8 mouse cellular contexts compared by ENCODE assay signal in genomic region chr6:85587396-85588143, GRCm38 (mm10). TPM values are rescaled to one million over a fixed set of nuclear protein-coding genes. Genes with fewer than 3 reads are reported as not detected.
A peak's percentile ranks its signal among the peaks of the same experiment; 100 is the strongest.
DNase-seq lines count a peak whose midpoint lies in the region; ATAC-seq lines count a peak whose summit lies in the region.

TSS of gene Alms1 (plus strand) at chr6:85587531.

- DNase-seq in B cell, adult 2 months, result peak; percentile 88 to 89
- peak; percentile 97 for DNase-seq in brain, adult 2 months (ENCODE audit: low read depth, low spot score)
- peak; percentile 98 for DNase-seq in heart, embryonic 10.5 days (ENCODE audit: low spot score)
- DNase-seq in liver, result peak; percentile 96
- DNase-seq in spleen, postnatal 4 days (ENCODE audit: low spot score in 2 of 2), result peak; percentile 93 to 96

- peak within 1 kb of the TSS; percentile 68 for H3K9ac ChIP-seq in kidney, embryonic 15.5 days

- H3K4me2 ChIP-seq in kidney, embryonic 15.5 days, result peak within 1 kb of the TSS; percentile 72

- peak within 1 kb of the TSS; percentile 95 for H3K27ac ChIP-seq in heart, embryonic 10.5 days
- peak within 1 kb of the TSS; percentile 89 for H3K27ac ChIP-seq in kidney, embryonic 15.5 days

- peak; percentile 96 for ATAC-seq in erythroblast, adult 5-6 weeks (replicated peaks; ENCODE audit: low FRiP score, poor library complexity, severe bottlenecking)
- ATAC-seq in kidney, embryonic 15.5 days (replicated peaks; ENCODE audit: low FRiP score), result peak; percentile 98
- peak; percentile 91 for ATAC-seq in monocyte, adult 5-6 weeks (replicated peaks; ENCODE audit: insufficient number of reproducible peaks, low FRiP score, low TSS enrichment, poor library complexity, severe bottlenecking)

- no peaks in the 10 kb centered on the region for H3K9me3 ChIP-seq in heart, embryonic 10.5 days
- H3K9me3 ChIP-seq in kidney, embryonic 15.5 days (replicated peaks), result no peaks in the 10 kb centered on the region

- peaks cover 15% of the 10 kb centered on the region; the same call in 1 of the 2 replicates for H3K4me1 ChIP-seq in heart, embryonic 10.5 days
- H3K4me1 ChIP-seq in kidney, embryonic 15.5 days, result peaks cover 21% of the 10 kb centered on the region

- peaks cover 2% of the 10 kb centered on the region; the same call in 1 of the 2 replicates for H3K36me3 ChIP-seq in heart, embryonic 10.5 days
- no peaks in the 10 kb centered on the region for H3K36me3 ChIP-seq in kidney, embryonic 15.5 days

- peak within 1 kb of the TSS; percentile 71 for H3K4me3 ChIP-seq in heart, embryonic 10.5 days
- H3K4me3 ChIP-seq in kidney, embryonic 15.5 days (replicated peaks), result peak within 1 kb of the TSS; percentile 71

- under 1% methylated on average over 57 of the region's 59 CpGs for WGBS in heart, embryonic 10.5 days
- under 1% methylated on average over 52 of the region's 59 CpGs for WGBS in kidney, embryonic 15.5 days

- H3K27me3 ChIP-seq in heart, embryonic 10.5 days (ENCODE audit: insufficient read depth, poor library complexity, severe bottlenecking), result no peaks in the 10 kb centered on the region
- no peaks in the 10 kb centered on the region for H3K27me3 ChIP-seq in kidney, embryonic 15.5 days

RNA-seq across cellular contexts. Expression of gene Alms1, which starts in this region (rescaled TPM):
- 14.8 and 22.4 TPM in 2 replicates for total RNA-seq in erythroblast, adult 5-6 weeks (2015; ENCODE audit: low replicate concordance)
- 22.8 and 24.5 TPM in 2 replicates for total RNA-seq in erythroblast, adult 5-6 weeks (2017; ENCODE audit: low replicate concordance)
- 4.4 and 5.5 TPM in 2 replicates for polyA plus RNA-seq in heart, embryonic 10.5 days (2016; fragmentation: Nextera tagmentation; extraction: Ambion mirVana)
- polyA plus RNA-seq in kidney, embryonic 15.5 days (2015; fragmentation: Nextera tagmentation; extraction: Ambion mirVana), result 5.3 and 6.1 TPM in 2 replicates
- total RNA-seq in monocyte, adult 5-6 weeks (2017), result 3.8 to 6.3 TPM (median 4.1 TPM) in 3 replicates

Comparison
In these comparisons a context has a peak if more than half of its experiments do, and no peak if none do; other contexts are left out.
1. Peak in every context shown above with its lines: DNase-seq, ATAC-seq, H3K4me3 ChIP-seq and H3K27ac ChIP-seq.